Mouse (Mus musculus) kidney, embryonic 16.5 days (tissue): ENCODE measurements around the gene Zfp568. TPM values are rescaled to one million over a fixed set of nuclear protein-coding genes. Genes with fewer than 3 reads are reported as not detected.

Source experiments
- ATAC-seq: fragments of 200-750 bp; cut with Nextera tagmentation; 2 replicates; pipeline ENCODE4 v1.8.0; 2017; ENCODE audit warnings: moderate TSS enrichment; ENCODE audit not compliant: low FRiP score, low TSS enrichment
- H3K27ac ChIP-seq: fragments of 300-500 bp; sonication (generic); 2 replicates; pipeline ENCODE4 v1.5.1; 2014; ENCODE audit warnings: low read length
- H3K27me3 ChIP-seq: fragments of 300-500 bp; sonication (generic); 2 replicates; pipeline ENCODE4 v1.6.1; 2014; ENCODE audit warnings: low read length, control low read depth, mixed read lengths; ENCODE audit not compliant: insufficient read depth
- H3K36me3 ChIP-seq: fragments of 300-500 bp; sonication (generic); 2 replicates; pipeline ENCODE4 v1.6.1; 2014; ENCODE audit warnings: low read length, control low read depth, mixed read lengths; ENCODE audit not compliant: insufficient read depth
- H3K4me1 ChIP-seq: fragments of 300-500 bp; sonication (generic); 2 replicates; pipeline ENCODE4 v1.6.1; 2014; ENCODE audit warnings: low read length, control low read depth, mixed read lengths; ENCODE audit not compliant: insufficient read depth
- H3K4me2 ChIP-seq: fragments of 300-500 bp; sonication (generic); replicated peaks from 2 replicates; pipeline ENCODE4 v1.6.1; 2014; ENCODE audit warnings: low read depth, low read length
- H3K4me3 ChIP-seq: fragments of 300-500 bp; sonication (generic); 2 replicates; pipeline ENCODE4 v1.5.1; 2014; ENCODE audit warnings: mild to moderate bottlenecking, low read length
- H3K9ac ChIP-seq: fragments of 300-500 bp; sonication (generic); replicated peaks from 2 replicates; pipeline ENCODE4 v1.6.1; 2014; ENCODE audit warnings: low read length
- H3K9me3 ChIP-seq: fragments of 300-500 bp; sonication (generic); 2 replicates; pipeline ENCODE4 v1.6.1; 2016; ENCODE audit warnings: low read length, control low read depth
- WGBS: fragments of 180-500 bp; shearing (Covaris S2); extraction: QIAGEN DNeasy Blood & Tissue Kit; methylation state at CpG from one replicate; pipeline ENCODE4 v1.1.7; 2014; 5-methylcytosine and 5-hydroxymethylcytosine counted together
- polyA plus RNA-seq: library from polyadenylated mRNA; unstranded; fragments of >200 nt; fragmentation: Nextera tagmentation; extraction: Ambion mirVana; gene quantifications from 2 replicates; pipeline ENCODE4 v1.2.1, GENCODE M21; 2015

The Zfp568 gene
- 15.8 and 16.5 TPM in 2 replicates for polyA plus RNA-seq

DNA sequence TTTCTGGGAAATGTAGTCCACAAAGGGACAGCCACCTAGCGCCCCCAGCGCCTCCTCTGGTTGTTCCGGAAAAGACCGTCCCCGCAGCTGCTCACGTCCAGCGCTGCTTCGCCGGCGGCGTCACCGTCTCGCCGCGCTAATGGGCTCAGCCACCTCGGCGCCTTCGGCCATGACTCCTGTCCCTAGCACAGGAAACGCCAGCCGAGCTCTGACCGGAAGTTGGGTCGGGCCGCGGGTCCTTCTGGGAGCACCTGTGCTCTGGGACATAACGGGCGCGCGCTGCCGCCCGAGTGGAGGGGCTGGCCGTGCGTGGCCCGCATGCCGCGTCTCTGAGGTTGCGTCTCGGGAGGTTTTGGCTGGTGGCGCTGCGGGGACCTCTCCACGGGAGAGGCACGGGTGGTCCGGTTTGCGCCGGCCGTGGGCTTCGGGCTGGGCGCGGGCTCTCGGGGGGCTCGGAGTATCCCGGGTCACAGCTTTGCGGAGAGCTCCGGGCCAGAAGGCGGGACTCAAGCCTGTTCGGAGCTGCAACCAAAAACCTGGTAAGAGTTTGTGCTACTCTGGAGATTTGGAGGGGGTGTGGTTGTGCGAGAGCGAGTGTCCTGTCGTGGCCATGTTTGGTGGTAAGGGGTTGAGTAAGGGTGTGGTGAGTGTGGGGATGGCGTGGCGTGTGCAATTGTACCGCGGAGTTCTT, at the start of gene Zfp568:
TSS of gene Zfp568 (plus strand) at position 266 of the 691 bp plus-strand sequence.
- peak within 1 kb of the TSS; percentile 73 for H3K4me2 ChIP-seq
- peak within 1 kb of the TSS; percentile 81 for H3K9ac ChIP-seq
- ATAC-seq, result peak; percentile 97
- H3K4me3 ChIP-seq, result peak within 1 kb of the TSS; percentile 88
- no peaks in the 10 kb centered on the region for H3K27me3 ChIP-seq
- H3K4me1 ChIP-seq, result peaks cover 19% of the 10 kb centered on the region
- H3K36me3 ChIP-seq, result peaks cover 22% of the 10 kb centered on the region
- H3K27ac ChIP-seq, result peak within 1 kb of the TSS; percentile 96
- 0% methylated on average over 61 of the region's 62 CpGs for WGBS
- H3K9me3 ChIP-seq, result 0 out of 2 replicates have a peak, but pooled peaks cover 2% of the 10 kb centered on the region

- Histone ChIP-seq H3K4me3 (no peak overlapping the region), H3K9me3 (no peaks in the 10 kb centered on the region), H3K9ac (no peak overlapping the region), H3K27me3 (no peaks in the 10 kb centered on the region), H3K36me3 (peaks cover 42% of the 10 kb centered on the region), H3K4me1 (no peaks in the 10 kb centered on the region), H3K27ac (no peak overlapping the region), H3K4me2 (no peak overlapping the region)
- no peak for ATAC-seq
- WGBS, result 86% methylated on average over 6 of the region's 6 CpGs
Observed at GRCm38 (mm10) chr7:29938856-29939255, 44.9 kb upstream of the Zfp568 start.

- no peak overlapping the region for H3K27ac ChIP-seq
- peaks cover 21% of the 10 kb centered on the region for H3K36me3 ChIP-seq
- no peak overlapping the region for H3K4me2 ChIP-seq
- ATAC-seq, result no peak
- WGBS, result 87% methylated on average over 11 of the region's 11 CpGs
- no peaks in the 10 kb centered on the region for H3K4me1 ChIP-seq
- H3K9me3 ChIP-seq, result no peaks in the 10 kb centered on the region
- no peak overlapping the region for H3K9ac ChIP-seq
- H3K4me3 ChIP-seq, result no peak overlapping the region
- H3K27me3 ChIP-seq, result no peaks in the 10 kb centered on the region
Observed at GRCm38 (mm10) chr7:29941027-29941426, 42.7 kb upstream of the Zfp568 start.

DNA sequence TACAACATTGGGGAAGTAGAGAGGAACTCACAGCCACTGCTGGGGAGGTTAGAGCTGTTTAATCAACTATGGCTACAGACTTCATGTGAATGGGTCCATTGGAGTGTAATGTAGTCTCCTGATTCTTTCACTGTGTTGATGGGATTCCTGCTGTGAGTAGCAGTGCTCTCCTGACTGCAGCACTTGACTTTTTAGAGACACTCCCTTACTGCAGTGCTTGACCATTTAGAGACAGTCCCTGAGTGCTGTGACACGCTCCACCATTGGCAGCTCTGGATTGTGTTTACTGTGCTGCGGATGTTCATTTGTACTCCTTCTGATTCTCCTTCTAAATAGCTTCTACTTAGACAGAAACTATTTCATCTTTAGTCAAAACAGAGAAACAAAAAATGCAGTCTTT, 41.0 kb upstream of the Zfp568 start:
- Histone ChIP-seq H3K36me3 (peaks cover 5% of the 10 kb centered on the region), H3K4me2 (no peak overlapping the region), H3K27ac (no peak overlapping the region), H3K27me3 (no peaks in the 10 kb centered on the region), H3K4me3 (no peak overlapping the region), H3K9ac (no peak overlapping the region), H3K4me1 (no peaks in the 10 kb centered on the region), H3K9me3 (no peaks in the 10 kb centered on the region)
- WGBS, result 49% methylated on average over 2 of the region's 2 CpGs
- ATAC-seq, result no peak

GRCm38 (mm10) chr7:29943720-29944119, 40.0 kb upstream of the Zfp568 start:
- H3K4me2 ChIP-seq, result no peak overlapping the region
- no peaks in the 10 kb centered on the region for H3K9me3 ChIP-seq
- H3K4me1 ChIP-seq, result no peaks in the 10 kb centered on the region
- WGBS, result 73% methylated on average over 2 of the region's 2 CpGs
- no peaks in the 10 kb centered on the region for H3K27me3 ChIP-seq
- H3K4me3 ChIP-seq, result no peak overlapping the region
- H3K9ac ChIP-seq, result no peak overlapping the region
- ATAC-seq, result no peak
- no peak overlapping the region for H3K27ac ChIP-seq
- peaks cover 7% of the 10 kb centered on the region for H3K36me3 ChIP-seq

DNA sequence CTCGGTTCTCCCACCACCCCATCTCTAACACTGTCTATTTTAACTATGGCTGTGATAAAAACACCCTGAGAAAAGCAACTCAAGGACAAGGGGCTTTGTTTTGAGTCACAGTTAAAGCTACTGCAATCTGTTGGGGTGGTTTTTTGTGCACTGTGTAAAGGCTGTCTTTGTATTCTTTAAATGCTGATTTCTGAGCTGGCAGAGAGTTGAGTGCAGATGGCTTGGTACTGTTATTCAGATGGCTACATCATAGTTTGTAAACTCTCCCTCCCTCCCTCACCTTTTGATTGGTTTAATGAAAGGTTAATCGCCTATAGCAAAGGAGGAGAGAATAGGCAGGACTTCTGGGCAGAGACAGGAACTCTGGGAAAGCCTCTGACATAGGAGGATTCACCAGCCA, 39.6 kb upstream of the Zfp568 start:
- WGBS, result 81% methylated on average over 2 of the region's 2 CpGs
- Histone ChIP-seq H3K27me3 (no peaks in the 10 kb centered on the region), H3K4me1 (no peaks in the 10 kb centered on the region), H3K9me3 (no peaks in the 10 kb centered on the region), H3K4me2 (no peak overlapping the region), H3K9ac (no peak overlapping the region), H3K36me3 (peaks cover 7% of the 10 kb centered on the region), H3K27ac (no peak overlapping the region), H3K4me3 (no peak overlapping the region)
- no peak for ATAC-seq

DNA sequence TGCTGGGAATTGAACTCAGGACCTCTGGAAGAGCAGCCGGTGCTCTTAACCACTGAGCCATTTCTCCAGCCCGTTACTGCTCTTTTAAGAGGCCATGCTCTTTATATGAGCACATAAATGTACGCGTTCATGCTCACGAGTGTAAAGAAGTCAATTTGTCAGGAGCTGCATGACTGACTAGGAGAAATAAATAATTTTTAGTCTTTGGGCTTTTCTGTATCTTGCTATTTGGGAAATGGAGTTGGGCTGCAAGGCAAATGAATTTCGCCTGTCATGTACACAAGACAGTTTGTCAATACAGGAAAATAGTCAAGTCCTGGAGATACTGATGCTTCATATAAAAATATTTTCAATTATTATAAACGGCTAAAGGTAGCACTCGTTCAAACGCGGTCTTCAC, 30.7 kb upstream of the Zfp568 start:
- Histone ChIP-seq H3K4me2 (peak overlapping the region; percentile 74), H3K36me3 (peaks cover 7% of the 10 kb centered on the region), H3K4me1 (peaks cover 8% of the 10 kb centered on the region; the same call in 1 of the 2 replicates), H3K27ac (peak overlapping the region; percentile 96), H3K4me3 (peak overlapping the region; percentile 69), H3K9me3 (no peaks in the 10 kb centered on the region), H3K9ac (peak overlapping the region; percentile 83), H3K27me3 (no peaks in the 10 kb centered on the region)
- no peak for ATAC-seq
- WGBS, result 40% methylated on average over 10 of the region's 10 CpGs

GRCm38 (mm10) chr7:29953513-29954401, 30.0 kb upstream of the Zfp568 start, which contains the start of gene Zfp74:
Zfp74 (minus strand) TSS chr7:29954089.
- WGBS, result under 1% methylated on average over 51 of the region's 52 CpGs
- peaks cover 8% of the 10 kb centered on the region; the same call in 1 of the 2 replicates for H3K4me1 ChIP-seq
- no peaks in the 10 kb centered on the region for H3K9me3 ChIP-seq
- peak within 1 kb of the TSS; percentile 96 for H3K27ac ChIP-seq
- no peaks in the 10 kb centered on the region for H3K27me3 ChIP-seq
- peak; percentile 94 for ATAC-seq
- H3K36me3 ChIP-seq, result peaks cover 4% of the 10 kb centered on the region
- H3K4me2 ChIP-seq, result peak within 1 kb of the TSS; percentile 74
- peak within 1 kb of the TSS; percentile 69 for H3K4me3 ChIP-seq
- peak within 1 kb of the TSS; percentile 83 for H3K9ac ChIP-seq

- Histone ChIP-seq H3K4me1 (peaks cover 8% of the 10 kb centered on the region; the same call in 1 of the 2 replicates), H3K36me3 (peaks cover 4% of the 10 kb centered on the region), H3K9ac (no peak overlapping the region), H3K4me2 (peak overlapping the region; percentile 74), H3K27ac (no peak overlapping the region), H3K4me3 (peak overlapping the region; percentile 69), H3K9me3 (no peaks in the 10 kb centered on the region), H3K27me3 (no peaks in the 10 kb centered on the region)
- no peak for ATAC-seq
- 30% methylated on average over 4 of the region's 4 CpGs for WGBS
Observed at GRCm38 (mm10) chr7:29954731-29955130, 29.0 kb upstream of the Zfp568 start.
